Mouse (Mus musculus): ENCODE results near the gene Klhl4. TPM values are rescaled to one million over a fixed set of nuclear protein-coding genes. Genes with fewer than 3 reads are reported as not detected.

Gene Klhl4
- polyA plus RNA-seq (2012; fragmentation: generic; extraction: Trizol): not detected
- long read RNA-seq, experiment 1: 0 reads
- long read RNA-seq, experiment 2: 0 reads

GRCm38 (mm10) chrX:114473782-114474731 lies at the start of gene Klhl4:
Klhl4 (plus strand) TSS chrX:114474333.
- H3ac ChIP-seq (ENCODE audit: control insufficient read depth, insufficient read length, low read depth): no peak within 1 kb of the TSS
- no peaks in the 10 kb centered on the region for H3K79me3 ChIP-seq (ENCODE audit: low read depth)
- H3K79me2 ChIP-seq (ENCODE audit: control insufficient read depth, insufficient read depth): no peaks in the 10 kb centered on the region
- H3K36me3 ChIP-seq (ENCODE audit: control insufficient read depth, insufficient read depth): no peaks in the 10 kb centered on the region
- no peak within 1 kb of the TSS for H3K4me3 ChIP-seq (ENCODE audit: insufficient read depth, poor library complexity, severe bottlenecking)
- H3K27me3 ChIP-seq (ENCODE audit: control insufficient read depth, insufficient read depth, insufficient read length): no peaks in the 10 kb centered on the region
- TF ChIP-seq FOSL1 (IDR thresholded peaks at IDR 0.05; ENCODE audit: insufficient read depth, low read length, poor library complexity, severe bottlenecking): no peak
- TF ChIP-seq MYOG (IDR thresholded peaks at IDR 0.05; ENCODE audit: control insufficient read depth, extremely low read depth, insufficient read length): no peak
- TF ChIP-seq USF1 (IDR thresholded peaks at IDR 0.05; ENCODE audit: low read depth): no peak
- no peak for TF ChIP-seq MAX (IDR thresholded peaks at IDR 0.05)
- no peak for TF ChIP-seq CTCF (IDR thresholded peaks at IDR 0.05; ENCODE audit: control insufficient read depth, insufficient read depth, insufficient read length)

GRCm38 (mm10) chrX:114484153-114484552 lies 10.0 kb downstream of the Klhl4 start:
- H3ac ChIP-seq (ENCODE audit: control insufficient read depth, insufficient read length, low read depth): no peak overlapping the region
- TF ChIP-seq MAX (IDR thresholded peaks at IDR 0.05) (no peak), MYOD1 (IDR thresholded peaks at IDR 0.05; ENCODE audit: control insufficient read depth, insufficient read length, low read depth) (no peak), CTCF (IDR thresholded peaks at IDR 0.05; ENCODE audit: control insufficient read depth, insufficient read depth, insufficient read length) (no peak), MYOG (IDR thresholded peaks at IDR 0.05; ENCODE audit: control insufficient read depth, extremely low read depth, insufficient read length) (no peak), USF1 (IDR thresholded peaks at IDR 0.05; ENCODE audit: low read depth) (no peak), CEBPB (IDR thresholded peaks at IDR 0.05; ENCODE audit: low read depth) (no peak), FOSL1 (IDR thresholded peaks at IDR 0.05; ENCODE audit: insufficient read depth, low read length, poor library complexity, severe bottlenecking) (no peak)
- H3K4me3 ChIP-seq (ENCODE audit: insufficient read depth, poor library complexity, severe bottlenecking): no peak overlapping the region
- H3K79me2 ChIP-seq (ENCODE audit: control insufficient read depth, insufficient read depth): no peaks in the 10 kb centered on the region
- H3K36me3 ChIP-seq (ENCODE audit: control insufficient read depth, insufficient read depth): no peaks in the 10 kb centered on the region
- no peaks in the 10 kb centered on the region for H3K27me3 ChIP-seq (ENCODE audit: control insufficient read depth, insufficient read depth, insufficient read length)
- H3K79me3 ChIP-seq (ENCODE audit: low read depth): no peaks in the 10 kb centered on the region

DNA sequence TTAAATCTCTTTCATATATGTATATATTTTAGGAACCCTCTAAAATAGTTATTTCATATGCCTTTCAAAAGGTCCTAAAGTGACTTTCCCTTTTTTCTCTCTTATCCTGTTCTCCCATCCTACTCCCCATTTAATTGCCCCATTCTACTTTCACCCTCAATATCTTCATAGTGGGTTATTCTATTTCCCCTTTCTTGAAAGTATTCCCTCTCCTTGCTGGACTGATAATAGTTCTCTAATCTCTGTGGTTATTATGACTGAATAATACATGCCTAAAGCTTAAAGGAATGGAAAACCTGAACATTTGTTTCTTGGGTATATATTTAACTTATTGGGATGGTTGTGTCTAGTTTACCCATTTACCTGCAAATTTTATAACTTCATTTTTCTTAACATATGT lies 12.6 kb downstream of the Klhl4 start:
- Histone ChIP-seq H3K79me2 (ENCODE audit: control insufficient read depth, insufficient read depth) (no peaks in the 10 kb centered on the region), H3K79me3 (ENCODE audit: low read depth) (no peaks in the 10 kb centered on the region), H3K4me3 (ENCODE audit: insufficient read depth, poor library complexity, severe bottlenecking) (no peak overlapping the region), H3K36me3 (ENCODE audit: control insufficient read depth, insufficient read depth) (no peaks in the 10 kb centered on the region), H3ac (ENCODE audit: control insufficient read depth, insufficient read length, low read depth) (no peak overlapping the region), H3K27me3 (ENCODE audit: control insufficient read depth, insufficient read depth, insufficient read length) (no peaks in the 10 kb centered on the region)
- no peak for TF ChIP-seq CEBPB (IDR thresholded peaks at IDR 0.05; ENCODE audit: low read depth)
- no peak for TF ChIP-seq MAX (IDR thresholded peaks at IDR 0.05)
- no peak for TF ChIP-seq MYOD1 (IDR thresholded peaks at IDR 0.05; ENCODE audit: control insufficient read depth, insufficient read length, low read depth)
- no peak for TF ChIP-seq USF1 (IDR thresholded peaks at IDR 0.05; ENCODE audit: low read depth)
- TF ChIP-seq CTCF (IDR thresholded peaks at IDR 0.05; ENCODE audit: control insufficient read depth, insufficient read depth, insufficient read length): no peak
- TF ChIP-seq FOSL1 (IDR thresholded peaks at IDR 0.05; ENCODE audit: insufficient read depth, low read length, poor library complexity, severe bottlenecking): no peak
- no peak for TF ChIP-seq MYOG (IDR thresholded peaks at IDR 0.05; ENCODE audit: control insufficient read depth, extremely low read depth, insufficient read length)

DNA sequence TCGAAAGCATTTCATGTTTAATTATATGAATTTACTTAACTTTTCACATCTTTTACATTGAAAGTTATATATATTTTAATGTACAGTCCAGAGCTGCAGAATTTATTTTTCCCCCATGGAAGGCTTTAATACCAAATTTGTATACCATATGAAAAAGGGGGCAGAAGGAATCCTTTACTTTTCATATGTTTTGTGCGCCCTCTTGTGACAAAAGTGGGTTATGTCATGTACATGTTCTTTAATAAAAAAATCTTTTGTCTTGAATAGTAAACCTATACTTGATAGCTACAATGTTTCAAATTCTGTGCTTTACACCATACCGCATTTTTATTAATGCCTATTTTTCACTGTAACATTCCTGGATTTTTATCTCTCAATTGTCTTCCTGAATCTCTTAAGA lies 84.0 kb downstream of the Klhl4 start:
- no peaks in the 10 kb centered on the region for H3K79me3 ChIP-seq (ENCODE audit: low read depth)
- H3K4me3 ChIP-seq (ENCODE audit: insufficient read depth, poor library complexity, severe bottlenecking): no peak overlapping the region

GRCm38 (mm10) chrX:114582311-114582710 lies 108.2 kb downstream of the Klhl4 start:
- H3K36me3 ChIP-seq (ENCODE audit: control insufficient read depth, insufficient read depth): no peaks in the 10 kb centered on the region
- no peak overlapping the region for H3K4me3 ChIP-seq (ENCODE audit: insufficient read depth, poor library complexity, severe bottlenecking)
- H3K79me3 ChIP-seq (ENCODE audit: low read depth): no peaks in the 10 kb centered on the region
- H3K27me3 ChIP-seq (ENCODE audit: control insufficient read depth, insufficient read depth, insufficient read length): no peaks in the 10 kb centered on the region
- TF ChIP-seq MYOG (IDR thresholded peaks at IDR 0.05; ENCODE audit: control insufficient read depth, extremely low read depth, insufficient read length): no peak
- TF ChIP-seq MAX (IDR thresholded peaks at IDR 0.05): no peak
- TF ChIP-seq FOSL1 (IDR thresholded peaks at IDR 0.05; ENCODE audit: insufficient read depth, low read length, poor library complexity, severe bottlenecking): no peak
- no peak for TF ChIP-seq MYOD1 (IDR thresholded peaks at IDR 0.05; ENCODE audit: control insufficient read depth, insufficient read length, low read depth)
- H3ac ChIP-seq (ENCODE audit: control insufficient read depth, insufficient read length, low read depth): no peak overlapping the region
- H3K79me2 ChIP-seq (ENCODE audit: control insufficient read depth, insufficient read depth): no peaks in the 10 kb centered on the region

More for the DNA sequence above, 84.0 kb downstream of the Klhl4 start:
- H3K27me3 ChIP-seq (ENCODE audit: control insufficient read depth, insufficient read depth, insufficient read length): no peaks in the 10 kb centered on the region
- H3K36me3 ChIP-seq (ENCODE audit: control insufficient read depth, insufficient read depth): no peaks in the 10 kb centered on the region
- no peak overlapping the region for H3ac ChIP-seq (ENCODE audit: control insufficient read depth, insufficient read length, low read depth)
- H3K79me2 ChIP-seq (ENCODE audit: control insufficient read depth, insufficient read depth): no peaks in the 10 kb centered on the region
- TF ChIP-seq CTCF (IDR thresholded peaks at IDR 0.05; ENCODE audit: control insufficient read depth, insufficient read depth, insufficient read length) (no peak), CEBPB (IDR thresholded peaks at IDR 0.05; ENCODE audit: low read depth) (no peak), MAX (IDR thresholded peaks at IDR 0.05) (no peak), USF1 (IDR thresholded peaks at IDR 0.05; ENCODE audit: low read depth) (no peak), FOSL1 (IDR thresholded peaks at IDR 0.05; ENCODE audit: insufficient read depth, low read length, poor library complexity, severe bottlenecking) (no peak), MYOD1 (IDR thresholded peaks at IDR 0.05; ENCODE audit: control insufficient read depth, insufficient read length, low read depth) (no peak), MYOG (IDR thresholded peaks at IDR 0.05; ENCODE audit: control insufficient read depth, extremely low read depth, insufficient read length) (no peak)

Data from C2C12 (cell line).